Mouse (Mus musculus): ENCODE data around the gene Fam221b. TPM values are rescaled to one million over a fixed set of nuclear protein-coding genes. Genes with fewer than 3 reads are reported as not detected.

Fam221b gene
- polyA plus RNA-seq (2012; rRNA removed): 0.08 TPM in 1 of 2 replicates, not detected in the other

DNA sequence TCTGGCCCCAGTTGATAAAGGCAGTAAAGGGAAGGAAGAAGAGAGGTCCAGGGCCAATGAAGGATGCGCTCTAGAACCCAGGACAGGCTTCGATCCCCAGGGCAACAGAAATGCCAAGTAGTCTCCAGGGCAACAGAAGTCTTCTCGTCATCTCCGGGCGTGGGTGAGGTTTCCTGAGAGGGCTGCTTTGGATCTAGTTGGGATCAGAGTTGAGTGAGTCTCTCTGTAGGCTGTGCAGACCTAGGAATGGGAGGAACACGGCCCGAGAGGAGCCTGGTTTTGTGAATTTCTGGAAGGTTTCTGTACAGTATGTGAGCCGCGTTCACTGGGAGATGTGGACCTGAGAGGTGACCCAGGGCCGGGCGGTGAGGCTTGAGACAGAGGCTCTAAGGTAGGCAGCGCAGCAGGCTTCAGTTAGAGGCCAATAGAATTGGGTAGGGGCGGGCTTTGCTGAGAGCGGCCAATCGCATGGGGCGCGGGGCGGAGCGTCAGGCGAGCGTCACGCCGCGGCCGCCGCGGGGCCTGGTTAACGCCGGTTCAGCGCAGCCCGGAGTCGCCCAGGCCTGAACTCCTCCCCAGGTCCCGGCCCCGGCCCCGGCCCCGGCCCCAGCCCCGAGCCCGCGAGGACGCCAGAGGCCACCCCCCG lies at the start of gene Fam221b, which contains the start of gene Tmem8b:
Gene Fam221b (minus strand): TSS at position 364 of the 646 bp plus-strand sequence.
Gene Tmem8b (plus strand): TSS at position 190 of the 646 bp plus-strand sequence.

DNA sequence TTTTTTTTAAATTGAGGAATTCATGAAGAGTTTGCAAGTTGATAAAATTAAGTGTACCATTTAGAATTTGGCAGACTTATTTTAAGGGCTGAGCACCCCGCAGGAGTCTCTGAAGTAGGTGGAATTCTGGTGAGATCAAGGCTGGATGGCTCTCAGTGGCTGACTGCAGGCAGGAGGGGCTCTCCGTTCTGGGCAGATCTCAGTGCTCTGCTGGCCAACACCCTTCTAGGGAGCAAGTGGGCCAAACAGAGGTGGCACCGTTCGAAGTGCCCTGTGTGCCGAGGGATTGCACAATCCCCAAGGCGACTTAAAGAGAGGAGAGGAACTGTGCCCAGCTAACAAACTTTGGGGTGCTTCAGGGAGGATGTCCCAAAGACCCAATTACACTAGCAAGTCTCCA lies 40.9 kb upstream of the Fam221b start, which contains the start of gene Olfr71:
Gene Olfr71 (minus strand): TSS at position 387 of the 400 bp plus-strand sequence.

DNA sequence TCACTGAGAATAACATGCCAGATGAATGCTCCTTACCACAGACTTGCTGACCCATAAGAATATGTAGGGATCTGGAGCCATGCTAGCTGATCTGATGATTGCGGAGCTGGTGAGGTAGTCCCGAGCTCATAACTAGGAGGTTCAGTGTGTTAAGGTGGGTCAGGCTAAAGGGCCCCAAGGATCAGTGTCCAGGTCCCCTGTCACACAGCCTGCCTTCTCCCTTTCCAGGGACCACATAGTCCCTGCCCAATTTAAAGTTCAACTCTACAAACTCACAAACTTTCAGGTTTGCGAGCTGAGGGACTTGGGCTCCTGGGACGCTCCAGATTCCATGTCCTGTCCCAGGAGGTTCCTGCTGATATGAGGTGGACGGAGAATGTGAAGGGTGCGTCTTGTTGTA lies 31.8 kb upstream of the Fam221b start, which contains the start of gene Olfr70:
Gene Olfr70 (minus strand): TSS at position 101 of the 400 bp plus-strand sequence.

DNA sequence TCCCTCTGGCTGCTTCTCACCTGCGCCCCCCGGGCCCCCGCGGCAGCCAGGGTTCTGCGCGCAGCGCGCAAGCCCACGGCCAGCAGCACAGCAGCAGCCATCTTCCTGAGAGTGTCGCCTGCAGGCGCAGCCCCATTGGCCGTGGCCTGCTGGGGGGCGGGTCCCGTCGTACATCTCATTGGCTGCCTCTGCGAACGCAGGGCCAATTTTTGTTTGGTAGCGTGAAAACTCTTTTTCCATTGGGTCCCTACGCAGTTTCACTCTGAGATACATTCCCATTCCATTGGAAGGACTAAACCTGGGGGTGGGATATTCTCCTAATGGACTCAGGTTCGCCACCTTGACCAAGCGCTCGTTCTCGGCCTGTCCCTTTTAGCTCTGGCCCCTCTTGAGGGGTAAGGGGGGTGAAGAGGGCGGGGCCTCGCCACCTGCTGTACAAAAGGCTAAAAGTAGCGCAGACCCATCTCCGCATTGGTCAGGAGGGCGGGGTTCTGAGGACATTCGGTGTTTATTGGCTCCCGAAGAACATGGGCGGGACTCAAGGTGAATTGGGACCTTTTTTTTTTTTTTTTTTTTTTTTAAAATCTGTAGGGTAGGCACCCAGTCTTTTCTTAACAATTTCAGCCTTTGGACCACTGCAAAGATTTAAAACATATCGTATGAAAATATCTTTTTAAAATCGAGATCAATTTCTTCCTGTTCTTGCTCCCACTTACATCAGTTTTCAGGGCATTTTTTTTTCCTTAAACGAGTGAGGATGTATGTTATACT lies 12.4 kb downstream of the Fam221b start, which contains the start of gene Hint2:
Gene Hint2 (minus strand): TSS at position 128 of the 771 bp plus-strand sequence.

DNA sequence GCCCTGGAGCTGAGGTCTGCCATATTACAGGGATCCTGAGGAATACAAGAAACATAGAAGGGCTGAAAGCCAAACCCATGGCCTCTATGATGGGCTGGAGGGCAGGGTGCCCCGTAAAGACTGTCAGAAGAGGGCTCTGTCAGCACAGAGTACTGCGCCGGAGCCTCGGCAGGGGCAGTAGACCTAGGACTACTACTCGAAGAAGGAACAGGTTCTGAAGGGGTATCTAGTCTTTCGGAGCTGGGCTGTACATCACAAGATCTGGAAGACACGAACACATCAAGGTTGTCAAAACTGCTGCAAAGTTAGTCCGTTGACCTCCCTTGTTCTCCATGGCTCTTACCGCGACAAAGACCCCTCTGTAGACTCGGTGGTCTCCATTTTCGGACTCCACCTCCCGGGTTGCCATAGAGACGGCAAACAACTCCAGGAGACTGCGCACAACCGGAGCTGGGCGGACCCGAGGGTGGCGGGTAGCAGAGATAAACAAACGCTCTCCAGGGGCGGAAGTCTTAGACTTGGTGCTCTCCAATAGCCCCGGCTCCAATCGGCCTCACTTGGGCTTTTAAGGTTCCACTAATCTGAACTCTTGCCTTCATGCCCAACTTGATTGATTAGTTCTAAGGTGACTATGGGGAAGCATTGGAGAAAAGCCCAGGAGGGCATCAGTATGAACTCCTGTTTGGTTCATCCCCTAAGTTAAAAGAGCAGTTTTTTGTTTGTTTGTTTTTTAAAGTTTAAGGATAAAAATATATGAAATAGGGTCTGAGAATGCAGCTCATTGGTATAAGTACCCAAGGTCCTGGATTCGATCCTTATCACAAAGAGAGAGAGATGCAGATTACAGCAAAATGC lies 15.6 kb downstream of the Fam221b start, which contains the start of gene Spag8:
Gene Spag8 (minus strand): TSS at position 434 of the 855 bp plus-strand sequence.

DNA sequence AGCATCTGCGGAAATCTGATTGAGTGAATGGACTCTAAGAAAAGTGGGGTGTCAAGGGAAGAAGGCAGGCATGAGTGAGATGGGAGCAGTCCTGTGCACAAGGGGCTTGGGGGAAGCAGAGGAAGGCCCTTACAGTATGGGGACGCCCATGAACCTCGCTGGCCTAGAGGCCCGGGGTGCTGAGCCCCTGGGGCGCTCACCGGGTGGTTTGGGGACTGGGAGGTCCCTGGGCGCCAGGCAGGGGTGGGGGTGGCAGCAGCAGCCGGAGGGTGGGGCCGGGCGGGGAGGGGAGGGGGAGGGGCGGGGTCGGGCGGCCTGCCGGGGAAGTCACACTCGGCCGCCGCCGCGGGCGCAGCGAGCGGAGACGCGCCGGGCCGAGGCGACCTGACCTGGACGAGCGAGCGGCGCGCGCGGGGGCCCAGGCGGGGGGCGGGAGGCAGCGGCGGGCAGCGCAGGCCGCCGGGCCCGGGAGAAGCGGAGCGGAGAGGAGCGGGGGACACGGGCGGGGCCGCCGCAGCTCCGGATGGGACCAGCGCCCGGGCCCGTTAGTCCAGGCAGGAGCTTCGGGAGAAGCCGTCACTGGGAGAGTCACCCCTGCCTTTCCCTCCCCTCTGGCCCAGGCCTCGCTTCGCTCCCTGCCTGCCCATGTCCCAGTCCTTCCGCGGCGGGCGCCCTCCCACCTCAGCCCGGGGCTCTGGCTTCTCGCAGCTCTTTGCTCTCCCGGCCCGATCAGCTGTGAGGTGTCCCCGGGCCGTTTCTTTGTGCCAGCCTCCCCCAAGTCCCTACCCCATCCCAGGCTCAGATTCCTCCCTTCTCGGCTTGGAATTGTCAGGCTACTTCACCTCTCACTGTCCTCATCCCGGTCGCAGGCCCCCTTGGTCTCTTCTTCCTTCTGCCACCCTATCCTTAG lies 37.6 kb downstream of the Fam221b start, which contains the start of gene Npr2:
Gene Npr2 (plus strand): TSS at position 890 of the 910 bp plus-strand sequence.

Other genes starting within 250 kb of the Fam221b start
- gene Fam166b, start 240.0 kb downstream of the Fam221b start, polyA plus RNA-seq (2012; rRNA removed): 0.10 and 0.21 TPM in 2 replicates
- 44.6 and 55.4 TPM in 2 replicates for gene Tesk1, start 227.2 kb downstream of the Fam221b start, polyA plus RNA-seq (2012; rRNA removed)
- 0.48 and 1.2 TPM in 2 replicates for gene Cd72, start 214.5 kb downstream of the Fam221b start, polyA plus RNA-seq (2012; rRNA removed)
- gene Sit1, start 185.4 kb downstream of the Fam221b start, polyA plus RNA-seq (2012; rRNA removed): not detected in 2 replicates
- gene Ccdc107, start 176.2 kb downstream of the Fam221b start, polyA plus RNA-seq (2012; rRNA removed): 230 and 568 TPM in 2 replicates
- 17.0 and 20.2 TPM in 2 replicates for gene Arhgef39, start 169.4 kb downstream of the Fam221b start, polyA plus RNA-seq (2012; rRNA removed)
- 129 and 141 TPM in 2 replicates for gene Car9, start 162.2 kb downstream of the Fam221b start, polyA plus RNA-seq (2012; rRNA removed)
- gene Tpm2, start 145.4 kb downstream of the Fam221b start, polyA plus RNA-seq (2012; rRNA removed): 135 and 141 TPM in 2 replicates
- gene Creb3, start 106.8 kb downstream of the Fam221b start, polyA plus RNA-seq (2012; rRNA removed): 81.6 and 105 TPM in 2 replicates
- gene Tln1, start 106.5 kb downstream of the Fam221b start, polyA plus RNA-seq (2012; rRNA removed): 39.2 and 40.8 TPM in 2 replicates
- gene Rgp1, start 90.4 kb downstream of the Fam221b start, polyA plus RNA-seq (2012; rRNA removed): 22.1 and 23.2 TPM in 2 replicates
- gene Gba2, start 90.3 kb downstream of the Fam221b start, polyA plus RNA-seq (2012; rRNA removed): 8.4 and 9.4 TPM in 2 replicates
- not detected in 2 replicates for gene Msmp, start 84.7 kb downstream of the Fam221b start, polyA plus RNA-seq (2012; rRNA removed)
- 7.3 and 12.5 TPM in 2 replicates for gene Npr2, start 37.2 kb downstream of the Fam221b start, polyA plus RNA-seq (2012; rRNA removed)
- gene Spag8, start 15.6 kb downstream of the Fam221b start, polyA plus RNA-seq (2012; rRNA removed): 0.19 and 0.75 TPM in 2 replicates
- 43.0 and 58.4 TPM in 2 replicates for gene Hint2, start 12.7 kb downstream of the Fam221b start, polyA plus RNA-seq (2012; rRNA removed)
- 5.1 and 5.4 TPM in 2 replicates for gene Tmem8b, start 174 bp downstream of the Fam221b start, polyA plus RNA-seq (2012; rRNA removed)
- gene Olfr70, start 31.7 kb upstream of the Fam221b start, polyA plus RNA-seq (2012; rRNA removed): not detected in 2 replicates
- gene Olfr71, start 41.1 kb upstream of the Fam221b start, polyA plus RNA-seq (2012; rRNA removed): not detected in 2 replicates
- gene Hrct1, start 58.0 kb upstream of the Fam221b start, polyA plus RNA-seq (2012; rRNA removed): 6.2 and 9.7 TPM in 2 replicates
- gene Spaar, start 60.9 kb upstream of the Fam221b start, polyA plus RNA-seq (2012; rRNA removed): 0.37 and 0.73 TPM in 2 replicates
- gene Olfr159, start 101.9 kb upstream of the Fam221b start, polyA plus RNA-seq (2012; rRNA removed): not detected in 2 replicates
- not detected in 2 replicates for gene Olfr156, start 154.8 kb upstream of the Fam221b start, polyA plus RNA-seq (2012; rRNA removed)
- not detected in 2 replicates for gene Olfr157, start 171.1 kb upstream of the Fam221b start, polyA plus RNA-seq (2012; rRNA removed)
- not detected in 2 replicates for gene Olfr155, start 182.4 kb upstream of the Fam221b start, polyA plus RNA-seq (2012; rRNA removed)
- gene Reck, start 206.4 kb upstream of the Fam221b start, polyA plus RNA-seq (2012; rRNA removed): 2.2 and 4.0 TPM in 2 replicates